Mouse (Mus musculus) forebrain, embryonic 14.5 days (tissue): Measurements from ENCODE around the gene Trpm1. TPM values are rescaled to one million over a fixed set of nuclear protein-coding genes. Genes with fewer than 3 reads are reported as not detected.

ENCODE experiments used
- ATAC-seq: fragments of 200-750 bp; cut with Nextera tagmentation; 2 replicates; pipeline ENCODE4 v1.8.0; 2017; ENCODE audit warnings: mild to moderate bottlenecking, moderate library complexity
- DNase-seq: peaks from one replicate; pipeline ENCODE4 v3.0.0-alpha.2; 2015; ENCODE audit warnings: low spot score
- H3K27ac ChIP-seq: fragments of 300-500 bp; sonication (generic); 2 replicates; pipeline ENCODE4 v1.5.1; 2014; ENCODE audit warnings: low read depth, mild to moderate bottlenecking, control low read depth, low read length, moderate library complexity
- H3K27me3 ChIP-seq: fragments of 300-500 bp; sonication (generic); replicated peaks from 2 replicates; pipeline ENCODE4 v1.6.1; 2014; ENCODE audit warnings: low read length, control low read depth, mixed read lengths; ENCODE audit not compliant: control insufficient read depth, insufficient read depth
- H3K36me3 ChIP-seq: fragments of 300-500 bp; sonication (generic); 2 replicates; pipeline ENCODE4 v1.6.1; 2014; ENCODE audit warnings: low read length, control low read depth; ENCODE audit not compliant: control insufficient read depth, insufficient read depth
- H3K4me1 ChIP-seq: fragments of 300-500 bp; sonication (generic); 2 replicates; pipeline ENCODE4 v1.6.1; 2014; ENCODE audit warnings: antibody characterized with exemption, low read length, control low read depth; ENCODE audit not compliant: control insufficient read depth, insufficient read depth
- H3K4me2 ChIP-seq: fragments of 300-500 bp; sonication (generic); 2 replicates; pipeline ENCODE4 v1.6.1; 2014; ENCODE audit warnings: mild to moderate bottlenecking, control low read depth, low read length
- H3K4me3 ChIP-seq: fragments of 300-500 bp; sonication (generic); 2 replicates; pipeline ENCODE4 v1.5.1; 2014; ENCODE audit warnings: low read depth, low read length, control low read depth
- H3K9ac ChIP-seq: fragments of 300-500 bp; sonication (generic); 2 replicates; pipeline ENCODE4 v1.6.1; 2014; ENCODE audit warnings: mild to moderate bottlenecking, low read length, control low read depth, moderate library complexity
- H3K9me3 ChIP-seq: fragments of 300-500 bp; sonication (generic); replicated peaks from 2 replicates; pipeline ENCODE4 v1.6.1; 2016; ENCODE audit warnings: low read length, control low read depth, mixed read lengths; ENCODE audit not compliant: control insufficient read depth
- WGBS: fragments of 180-500 bp; shearing (Covaris S2); extraction: QIAGEN DNeasy Blood & Tissue Kit; methylation state at CpG from one replicate; pipeline ENCODE4 v1.1.7; 2014; 5-methylcytosine and 5-hydroxymethylcytosine counted together
- polyA plus RNA-seq: library from polyadenylated mRNA; unstranded; fragments of >200 nt; fragmentation: Nextera tagmentation; extraction: Ambion mirVana; gene quantifications from 2 replicates; pipeline ENCODE4 v1.2.1, GENCODE M21; 2014

Gene Trpm1
- polyA plus RNA-seq, 1 experiment from 2014 or later: 0.11 TPM

DNA sequence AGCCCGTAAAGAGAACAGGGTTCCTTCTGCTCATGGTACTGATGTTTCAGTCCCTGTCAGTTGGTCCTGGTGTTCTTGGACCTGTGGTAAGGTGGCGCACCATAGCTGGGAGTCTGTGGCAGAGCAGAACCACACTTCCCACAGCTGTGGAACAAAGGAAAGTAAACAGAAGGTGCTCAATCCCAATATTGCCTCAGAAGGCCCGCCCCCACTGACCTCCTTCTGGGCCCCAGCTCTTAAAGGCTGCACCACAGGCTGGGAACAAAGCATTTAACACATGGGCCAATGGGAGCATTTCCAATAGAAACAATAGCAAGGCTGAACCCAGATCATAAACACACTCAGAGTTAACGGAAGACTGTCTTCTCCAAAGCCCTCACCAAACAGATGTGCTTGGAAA, 82.9 kb downstream of the Trpm1 start:
- DNase-seq: peak; percentile 3
- H3K27ac ChIP-seq: no peak overlapping the region
- H3K9me3 ChIP-seq: no peaks in the 10 kb centered on the region
- H3K4me1 ChIP-seq: no peaks in the 10 kb centered on the region
- H3K9ac ChIP-seq: no peak overlapping the region
- H3K4me3 ChIP-seq: no peak overlapping the region
- WGBS: 69% methylated on average over 4 of the region's 4 CpGs
- no peaks in the 10 kb centered on the region for H3K36me3 ChIP-seq
- ATAC-seq: no peak
- no peaks in the 10 kb centered on the region for H3K27me3 ChIP-seq
- no peak overlapping the region for H3K4me2 ChIP-seq

DNA sequence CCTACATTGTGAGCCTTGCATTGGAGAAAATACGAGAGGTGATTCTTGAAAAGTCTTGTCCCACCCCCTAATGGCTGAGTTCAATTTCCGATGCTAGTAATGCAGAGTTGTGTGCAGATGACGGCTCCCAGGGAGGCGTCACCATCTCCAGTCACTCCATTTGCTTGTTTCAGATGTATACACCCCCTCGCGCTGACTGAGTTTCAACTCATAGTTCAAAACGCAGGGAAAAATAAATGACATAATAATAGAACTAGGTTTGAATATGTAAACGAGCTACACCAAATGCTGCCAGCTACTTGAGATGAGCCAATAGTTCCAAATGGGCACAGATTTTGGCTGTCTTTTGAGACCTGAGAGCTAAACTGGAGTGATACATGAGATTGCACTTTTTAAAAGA, 84.1 kb downstream of the Trpm1 start:
- Histone ChIP-seq H3K4me2 (no peak overlapping the region), H3K9ac (no peak overlapping the region), H3K4me3 (no peak overlapping the region), H3K27ac (no peak overlapping the region), H3K36me3 (no peaks in the 10 kb centered on the region), H3K27me3 (no peaks in the 10 kb centered on the region), H3K4me1 (no peaks in the 10 kb centered on the region), H3K9me3 (no peaks in the 10 kb centered on the region)
- 79% methylated on average over 8 of the region's 8 CpGs for WGBS
- peak; percentile 7 for DNase-seq
- ATAC-seq: no peak

DNA sequence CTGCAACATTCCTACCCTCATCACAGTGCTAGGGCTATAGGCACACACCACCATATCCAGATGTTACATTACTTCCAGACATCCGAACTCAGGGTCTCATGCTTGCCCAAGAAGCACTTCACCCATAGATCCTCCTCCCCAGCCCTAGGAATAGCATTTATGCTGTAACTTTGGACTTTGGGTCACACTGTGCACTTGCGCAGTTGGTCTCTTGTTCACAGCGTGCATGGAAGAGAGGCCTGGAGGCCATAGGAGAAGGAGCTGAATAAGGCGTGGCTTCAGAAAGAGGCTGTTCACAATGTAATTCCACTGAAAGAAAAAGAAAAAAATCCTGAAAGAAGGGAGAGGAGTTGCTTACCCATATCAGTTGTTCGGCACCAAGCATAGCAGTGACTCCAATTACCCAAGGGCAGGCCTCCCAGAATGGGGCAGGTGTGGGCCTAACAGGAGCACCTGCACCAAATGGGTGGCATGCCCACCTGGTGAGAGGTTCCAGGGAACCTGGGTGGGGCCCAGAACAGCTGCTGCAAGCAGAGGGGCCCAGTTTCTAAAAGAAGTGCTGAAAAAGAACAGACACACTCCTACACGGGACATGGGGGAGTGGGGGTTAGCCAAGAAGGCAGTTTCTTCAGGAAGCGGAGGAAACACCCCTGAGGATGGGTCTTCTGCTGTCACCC, 84.9 kb downstream of the Trpm1 start:
- H3K27me3 ChIP-seq: no peaks in the 10 kb centered on the region
- ATAC-seq: no peak
- no peak overlapping the region for H3K4me3 ChIP-seq
- 92% methylated on average over 7 of the region's 7 CpGs for WGBS
- H3K36me3 ChIP-seq: no peaks in the 10 kb centered on the region
- H3K4me1 ChIP-seq: no peaks in the 10 kb centered on the region
- no peak overlapping the region for H3K27ac ChIP-seq
- H3K4me2 ChIP-seq: no peak overlapping the region
- no peak overlapping the region for H3K9ac ChIP-seq
- no peaks in the 10 kb centered on the region for H3K9me3 ChIP-seq
- no peak for DNase-seq

DNA sequence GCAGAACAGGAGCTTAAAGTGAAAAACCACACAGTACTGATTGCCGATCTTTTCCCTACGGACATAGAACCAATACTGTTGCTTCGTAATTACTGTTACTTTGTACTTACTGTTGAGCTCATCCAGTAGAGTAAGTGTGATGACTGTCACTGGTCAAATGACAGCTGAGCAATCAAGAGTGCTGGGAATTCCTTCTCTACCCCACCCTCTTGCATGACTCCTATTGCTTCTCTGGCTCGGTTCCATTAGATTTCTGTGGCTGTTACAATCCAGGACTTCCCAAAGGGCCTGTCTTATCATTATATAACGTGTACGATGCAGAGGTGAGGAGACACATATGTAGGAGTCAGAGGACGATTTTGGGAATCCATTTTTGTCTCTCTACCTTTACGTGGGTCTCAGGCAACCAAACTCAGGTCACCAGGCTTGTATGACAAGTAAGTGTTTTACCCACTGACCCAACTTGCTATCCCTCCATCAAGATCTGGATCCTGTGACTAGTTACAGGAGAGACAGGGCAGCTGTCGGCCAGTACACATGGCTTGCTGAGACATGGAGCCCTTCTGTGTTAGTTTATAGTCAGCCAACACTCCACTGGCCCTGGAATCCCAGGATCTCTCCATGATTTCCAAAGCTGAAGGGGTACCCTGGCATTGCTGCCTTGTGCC, 85.6 kb downstream of the Trpm1 start:
- H3K27ac ChIP-seq: no peak overlapping the region
- DNase-seq (no peak), ATAC-seq (no peak)
- no peak overlapping the region for H3K4me2 ChIP-seq
- H3K36me3 ChIP-seq: no peaks in the 10 kb centered on the region
- H3K9me3 ChIP-seq: no peaks in the 10 kb centered on the region
- no peaks in the 10 kb centered on the region for H3K27me3 ChIP-seq
- no peak overlapping the region for H3K9ac ChIP-seq
- no peaks in the 10 kb centered on the region for H3K4me1 ChIP-seq
- no peak overlapping the region for H3K4me3 ChIP-seq
- WGBS: 86% methylated on average over 9 of the region's 9 CpGs

DNA sequence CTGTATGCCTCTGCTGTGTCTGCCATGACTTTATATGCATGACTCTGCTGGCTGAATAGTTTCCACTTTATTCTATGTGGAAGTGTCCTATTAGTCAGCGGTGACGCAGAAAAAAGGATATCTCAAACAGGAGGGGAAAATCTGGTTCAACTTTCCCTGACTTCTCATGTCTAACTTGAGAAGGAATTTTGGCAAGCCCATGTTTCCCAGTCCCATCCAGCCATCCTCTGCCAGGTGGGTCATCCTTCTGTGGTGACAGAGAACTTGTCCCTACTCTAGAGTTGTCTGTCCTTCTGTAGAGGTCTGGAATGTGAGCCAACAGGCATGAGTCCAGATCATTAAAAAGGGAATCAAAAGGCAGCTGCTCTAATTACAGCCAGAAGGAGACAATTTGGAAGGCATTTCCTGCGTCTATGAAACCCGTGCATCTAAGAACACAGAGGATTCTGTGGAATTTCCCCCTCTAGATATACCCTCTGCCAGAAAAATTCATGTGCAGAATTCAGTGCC, 86.2 kb downstream of the Trpm1 start:
- DNase-seq (peak; percentile 25), ATAC-seq (no peak)
- no peak overlapping the region for H3K4me2 ChIP-seq
- H3K36me3 ChIP-seq: no peaks in the 10 kb centered on the region
- H3K27me3 ChIP-seq: no peaks in the 10 kb centered on the region
- no peak overlapping the region for H3K4me3 ChIP-seq
- H3K9me3 ChIP-seq: no peaks in the 10 kb centered on the region
- no peaks in the 10 kb centered on the region for H3K4me1 ChIP-seq
- 64% methylated on average over 4 of the region's 4 CpGs for WGBS
- H3K9ac ChIP-seq: no peak overlapping the region
- H3K27ac ChIP-seq: no peak overlapping the region

DNA sequence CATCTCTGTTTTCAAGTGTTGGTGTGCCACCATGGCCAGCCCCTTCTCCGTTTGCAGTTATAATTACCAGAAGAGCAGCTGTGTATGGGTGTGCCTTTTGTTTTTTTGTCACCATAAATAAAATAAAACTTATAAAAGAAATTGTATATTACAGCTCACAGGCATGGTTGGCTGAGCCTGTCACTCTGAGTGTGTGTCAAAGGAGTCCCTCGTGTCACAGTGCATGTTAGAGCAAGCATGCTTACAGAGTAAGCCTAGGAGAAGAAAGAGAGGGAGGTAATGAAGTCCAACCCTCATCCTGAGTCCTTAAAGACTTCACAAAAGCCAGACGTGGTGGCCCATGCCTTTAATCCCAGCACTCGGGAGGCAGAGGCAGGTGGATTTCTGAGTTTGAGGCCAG, 88.8 kb downstream of the Trpm1 start:
- no peaks in the 10 kb centered on the region for H3K4me1 ChIP-seq
- ATAC-seq (no peak), DNase-seq (no peak)
- H3K27ac ChIP-seq: no peak overlapping the region
- H3K36me3 ChIP-seq: no peaks in the 10 kb centered on the region
- H3K9me3 ChIP-seq: no peaks in the 10 kb centered on the region
- no peak overlapping the region for H3K4me2 ChIP-seq
- no peaks in the 10 kb centered on the region for H3K27me3 ChIP-seq
- H3K4me3 ChIP-seq: no peak overlapping the region
- no peak overlapping the region for H3K9ac ChIP-seq
- WGBS: 71% methylated on average over 4 of the region's 4 CpGs

DNA sequence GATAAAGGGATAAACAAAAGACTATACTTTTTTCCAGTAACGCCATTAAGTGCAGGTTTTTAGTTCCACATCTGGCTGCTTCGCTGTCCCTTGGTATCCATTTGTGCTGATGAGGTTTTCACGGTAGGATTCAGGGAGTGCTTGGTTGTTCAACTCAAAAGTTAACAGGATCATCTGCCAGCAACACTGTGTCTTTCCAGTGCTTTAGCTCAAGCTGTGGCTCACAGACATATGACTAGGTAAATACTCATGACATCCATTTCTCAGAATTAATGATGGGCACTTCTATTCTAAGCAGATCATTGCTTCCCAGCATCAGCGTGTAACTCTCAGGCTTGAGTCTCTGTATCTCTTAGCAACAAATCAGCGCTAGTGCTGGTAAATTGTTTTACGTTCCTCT, 90.7 kb downstream of the Trpm1 start:
- no peaks in the 10 kb centered on the region for H3K9me3 ChIP-seq
- H3K36me3 ChIP-seq: no peaks in the 10 kb centered on the region
- H3K27me3 ChIP-seq: no peaks in the 10 kb centered on the region
- H3K9ac ChIP-seq: no peak overlapping the region
- ATAC-seq: no peak
- H3K4me3 ChIP-seq: no peak overlapping the region
- no peaks in the 10 kb centered on the region for H3K4me1 ChIP-seq
- no peak overlapping the region for H3K4me2 ChIP-seq
- H3K27ac ChIP-seq: no peak overlapping the region
- WGBS: 93% methylated on average over 6 of the region's 6 CpGs
- DNase-seq: no peak

DNA sequence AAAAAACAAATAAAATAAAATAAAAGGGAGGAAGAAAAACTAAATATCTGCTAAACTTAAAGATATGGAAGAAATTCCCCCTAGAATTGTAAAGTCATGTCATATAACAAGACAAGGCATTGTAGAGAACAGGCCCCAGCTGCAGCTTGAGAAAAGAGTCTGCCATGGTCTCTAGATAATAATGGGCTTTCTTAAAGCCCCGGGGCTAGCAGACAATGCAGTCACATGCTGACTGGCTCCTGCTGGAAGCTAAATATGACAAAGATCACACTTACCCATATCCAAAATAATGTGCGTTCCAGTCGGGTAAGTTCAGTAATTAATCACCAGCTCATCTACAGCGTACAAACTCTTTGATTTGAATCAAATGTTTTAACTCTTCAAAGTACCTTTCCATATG, 93.1 kb downstream of the Trpm1 start:
- Histone ChIP-seq H3K4me2 (no peak overlapping the region), H3K27ac (no peak overlapping the region), H3K27me3 (no peaks in the 10 kb centered on the region), H3K9me3 (no peaks in the 10 kb centered on the region), H3K4me3 (no peak overlapping the region), H3K9ac (no peak overlapping the region), H3K4me1 (no peaks in the 10 kb centered on the region), H3K36me3 (no peaks in the 10 kb centered on the region)
- 65% methylated on average over 4 of the region's 4 CpGs for WGBS
- no peak for ATAC-seq
- DNase-seq: no peak

DNA sequence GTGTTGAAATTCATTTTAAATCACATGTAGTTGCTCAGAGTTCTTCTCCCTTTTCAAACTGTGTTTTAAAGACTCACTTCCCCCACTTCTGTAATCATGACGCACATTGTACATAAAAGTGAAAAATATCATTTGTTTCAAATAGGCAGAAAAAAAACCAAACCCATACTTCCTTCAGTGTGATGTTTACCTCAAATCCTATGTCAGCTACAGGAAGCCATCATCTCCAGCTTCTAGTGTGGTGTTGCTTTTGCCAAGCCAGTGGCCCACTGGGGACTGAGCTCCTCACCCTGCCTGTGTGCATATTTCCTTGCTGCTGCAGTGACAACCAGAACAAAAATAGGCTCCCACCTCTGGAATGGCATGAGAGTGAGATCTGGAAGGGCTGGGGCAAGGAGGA, 94.7 kb downstream of the Trpm1 start:
- Histone ChIP-seq H3K27me3 (no peaks in the 10 kb centered on the region), H3K9me3 (no peaks in the 10 kb centered on the region), H3K36me3 (no peaks in the 10 kb centered on the region), H3K4me1 (no peaks in the 10 kb centered on the region), H3K4me2 (no peak overlapping the region), H3K27ac (no peak overlapping the region), H3K4me3 (no peak overlapping the region), H3K9ac (no peak overlapping the region)
- DNase-seq (no peak), ATAC-seq (no peak)
- 96% methylated on average over 1 of the region's 1 CpGs for WGBS
